Mouse (Mus musculus) lung, postnatal 4 days (tissue): ENCODE measurements around the gene Rpp25l.
"Not testable (repeated sequence)": the region's sequence is repeated elsewhere in the genome, so short reads cannot be mapped to it uniquely, and the experiment has no call there.

Source experiments
- DNase-seq, 2 experiments: peaks; one replicate each; pipeline ENCODE4 v3.0.0; 2021

Gene Rpp25l

DNA sequence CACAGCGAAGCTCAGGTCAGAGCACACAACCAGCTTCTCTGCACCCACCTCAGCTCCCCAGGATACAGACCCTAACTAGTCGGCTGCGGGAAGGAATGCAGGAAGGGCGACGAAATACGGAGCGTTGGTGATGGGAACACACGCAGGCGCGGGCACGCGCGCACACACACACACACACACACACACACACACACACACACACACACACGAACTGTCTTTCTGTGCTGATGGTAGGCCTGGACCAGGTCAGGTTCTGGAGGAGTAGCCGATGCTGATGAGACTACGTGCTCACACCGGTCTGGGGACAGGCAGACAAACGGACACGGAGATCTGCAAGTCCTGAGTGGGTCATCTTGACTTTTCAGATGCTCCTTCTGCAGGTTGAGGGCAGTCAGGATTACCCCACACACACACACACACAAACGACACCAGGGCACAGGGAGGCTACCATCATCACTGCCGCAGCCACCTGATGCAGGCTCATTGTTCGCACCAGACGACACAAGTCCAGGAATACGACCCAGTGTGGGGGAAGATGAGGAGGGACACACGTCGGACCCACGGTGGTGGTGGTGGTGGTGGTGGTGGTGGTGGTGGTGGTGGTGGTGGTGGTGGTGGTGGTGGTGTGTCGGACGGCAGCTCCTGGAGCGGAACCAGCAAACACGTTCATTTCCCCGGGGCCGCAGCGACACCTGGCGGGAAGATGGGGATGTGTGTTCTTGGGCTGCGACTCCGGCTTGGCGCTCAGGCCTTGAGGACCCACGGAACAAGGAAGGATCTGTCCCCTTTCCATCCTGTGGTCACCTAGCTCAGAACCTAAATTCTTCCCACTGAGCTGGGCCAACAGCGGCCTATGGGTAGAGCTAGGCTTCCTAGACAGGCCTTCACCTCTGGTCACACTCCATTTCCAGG is 16.1 kb downstream of the Rpp25l start, which contains the start of gene Cntfr:
TSS of gene Cntfr (minus strand) at position 160 of the 912 bp plus-strand sequence.
- DNase-seq: peak; percentile 84 to 89

DNA sequence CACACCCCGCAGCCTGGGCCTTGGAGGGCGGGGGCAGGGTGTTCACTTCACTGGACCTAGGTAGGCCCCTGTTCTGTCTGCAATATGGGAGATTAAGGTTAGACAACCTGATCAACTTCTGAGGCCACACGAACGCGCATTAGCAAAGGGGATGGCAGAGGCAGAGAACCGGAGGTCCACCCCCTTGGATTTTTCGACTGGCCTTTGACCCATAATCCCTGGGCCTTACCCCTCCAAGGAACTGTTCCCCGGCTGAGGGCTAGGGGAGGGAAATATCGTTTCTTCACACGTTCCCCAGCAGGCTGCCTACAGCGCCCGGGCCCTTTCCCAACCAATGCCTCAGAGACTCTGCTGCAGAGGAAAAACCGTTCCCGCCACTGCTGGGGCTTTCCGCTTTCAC is 16.9 kb downstream of the Rpp25l start:
- not testable (repeated sequence) for DNase-seq

DNA sequence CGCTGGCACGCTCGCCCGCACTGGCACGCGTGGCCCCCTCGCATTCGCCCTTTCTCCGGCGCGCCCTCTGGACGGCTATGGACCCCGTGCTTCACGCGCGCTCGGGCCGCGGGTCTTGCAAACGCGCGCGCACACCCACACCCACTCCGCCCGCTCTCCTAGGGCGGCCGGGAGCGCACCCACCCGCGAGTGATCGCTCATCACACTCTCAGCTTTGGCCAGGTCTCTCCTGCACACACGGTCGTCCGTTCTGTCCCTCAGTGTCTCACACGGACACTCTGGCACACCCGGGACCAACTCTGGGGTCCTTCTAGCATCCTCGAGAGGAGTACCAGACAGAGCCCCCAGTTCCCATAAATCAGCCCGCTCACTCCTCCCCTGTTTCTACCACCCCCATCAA is 17.5 kb downstream of the Rpp25l start:
- DNase-seq: not testable (repeated sequence)

DNA sequence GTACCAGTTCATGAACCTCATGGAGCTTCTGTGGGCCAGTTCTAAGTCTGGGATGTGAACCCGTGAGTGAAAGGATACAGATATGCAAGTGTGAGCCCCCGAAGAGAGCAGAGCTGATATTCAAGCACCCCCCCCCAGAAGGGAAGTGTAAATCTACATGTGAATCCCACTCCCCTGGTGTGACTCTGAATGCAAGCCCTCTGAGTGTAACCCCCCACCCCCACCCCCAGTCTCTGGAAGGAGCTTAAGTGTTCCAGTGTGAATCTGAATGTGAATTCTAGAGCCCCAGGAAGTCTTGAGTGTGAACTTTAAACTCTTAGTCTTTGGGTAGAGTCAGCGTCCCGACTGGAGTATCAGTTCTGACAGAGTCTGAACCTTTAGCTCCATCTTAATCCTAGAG is 19.8 kb downstream of the Rpp25l start:
- DNase-seq: not testable (repeated sequence)

DNA sequence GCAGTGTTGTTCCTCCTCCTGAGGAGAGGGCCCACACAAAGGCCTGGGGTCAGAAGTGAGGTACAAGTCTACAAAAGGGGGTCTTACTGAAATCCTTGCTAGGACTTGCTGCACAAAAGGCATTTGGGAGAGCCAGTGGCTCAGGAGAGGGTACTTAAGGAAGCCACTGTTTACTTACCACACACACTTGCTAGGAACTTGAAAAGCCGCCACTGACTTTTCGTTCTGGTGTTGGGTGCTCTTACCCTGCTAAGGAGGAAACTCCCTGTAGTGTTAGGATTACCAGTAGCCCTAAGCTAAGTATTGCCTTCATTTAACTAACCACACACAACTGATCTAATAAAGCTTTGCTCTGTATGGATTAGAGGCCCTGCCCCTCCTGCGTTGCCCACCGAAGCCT is 23.3 kb downstream of the Rpp25l start:
- DNase-seq: not testable (repeated sequence)

DNA sequence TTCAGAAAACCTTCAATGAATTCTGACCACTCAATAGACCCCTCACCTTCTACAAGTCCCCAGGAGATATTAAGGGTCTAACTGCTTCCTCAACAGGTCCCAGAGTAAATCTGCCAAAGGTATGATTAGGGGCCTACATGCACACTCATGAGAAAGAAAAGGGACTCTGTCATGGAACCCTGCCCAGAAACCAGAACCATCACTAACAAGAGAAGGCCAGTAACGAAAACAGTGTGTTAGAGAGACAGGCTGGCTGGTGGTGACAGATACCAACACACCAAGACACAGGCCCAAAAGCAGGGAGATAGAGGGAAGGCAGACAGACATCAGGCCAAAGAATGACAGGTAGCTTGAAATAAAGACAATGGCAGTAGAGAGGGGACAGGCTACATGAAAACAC is 24.8 kb downstream of the Rpp25l start:
- DNase-seq: not testable (repeated sequence)

DNA sequence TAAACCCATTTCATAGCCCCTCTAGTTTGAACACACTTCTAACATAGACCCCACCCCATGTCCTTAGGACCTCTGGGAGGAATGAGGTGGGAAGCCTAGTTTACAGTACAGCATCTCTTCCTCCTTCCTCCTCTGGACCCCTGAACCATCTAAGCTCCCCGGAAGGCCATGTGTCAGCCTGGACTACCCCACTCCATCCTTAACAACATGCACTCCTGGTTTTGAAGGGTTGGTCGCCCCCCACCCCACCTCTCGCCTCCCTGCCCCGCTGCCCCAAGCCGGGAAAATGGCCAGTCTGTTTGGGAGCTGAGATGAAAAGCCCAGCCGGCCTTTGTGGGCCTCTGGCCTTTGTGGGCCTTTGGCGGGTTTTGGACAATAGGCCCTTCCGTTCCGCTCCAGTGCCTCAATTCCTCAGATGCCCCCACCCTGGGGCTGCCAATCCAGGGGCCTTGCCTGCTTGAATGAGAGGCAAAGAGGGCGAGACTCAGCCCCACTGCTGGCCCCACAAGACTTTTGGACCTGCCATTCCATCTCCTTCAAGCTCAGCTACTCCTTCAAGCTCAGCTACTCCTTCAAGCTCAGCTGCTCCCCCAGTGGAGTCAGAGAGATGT is 27.3 kb downstream of the Rpp25l start:
- DNase-seq: not testable (repeated sequence)

DNA sequence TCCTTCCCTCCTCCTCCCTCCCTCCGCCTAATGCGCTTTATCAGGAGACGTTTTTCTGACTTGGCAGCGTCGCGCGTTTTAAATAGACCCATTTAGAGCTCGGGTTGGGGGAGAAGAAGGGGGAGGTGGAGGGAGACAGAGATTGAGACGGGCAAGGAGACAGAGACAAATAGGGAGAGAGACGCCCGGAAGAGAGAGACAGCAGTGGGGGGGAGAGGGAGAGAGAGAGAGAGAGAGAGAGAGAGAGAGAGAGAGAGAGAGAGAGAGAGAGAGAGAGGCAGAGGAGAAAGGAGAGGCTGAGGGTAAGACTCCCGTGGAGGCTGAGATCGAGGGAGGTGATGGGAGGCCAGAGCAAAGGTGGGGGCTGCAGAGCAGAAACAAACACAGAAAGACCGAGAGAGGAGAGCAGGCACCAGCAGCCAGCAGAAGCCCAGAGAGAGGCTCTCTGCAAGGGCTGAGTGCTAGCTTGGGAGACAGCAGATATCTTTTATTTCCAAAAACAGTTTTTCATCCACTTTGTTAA is 28.3 kb downstream of the Rpp25l start:
- DNase-seq: not testable (repeated sequence)

DNA sequence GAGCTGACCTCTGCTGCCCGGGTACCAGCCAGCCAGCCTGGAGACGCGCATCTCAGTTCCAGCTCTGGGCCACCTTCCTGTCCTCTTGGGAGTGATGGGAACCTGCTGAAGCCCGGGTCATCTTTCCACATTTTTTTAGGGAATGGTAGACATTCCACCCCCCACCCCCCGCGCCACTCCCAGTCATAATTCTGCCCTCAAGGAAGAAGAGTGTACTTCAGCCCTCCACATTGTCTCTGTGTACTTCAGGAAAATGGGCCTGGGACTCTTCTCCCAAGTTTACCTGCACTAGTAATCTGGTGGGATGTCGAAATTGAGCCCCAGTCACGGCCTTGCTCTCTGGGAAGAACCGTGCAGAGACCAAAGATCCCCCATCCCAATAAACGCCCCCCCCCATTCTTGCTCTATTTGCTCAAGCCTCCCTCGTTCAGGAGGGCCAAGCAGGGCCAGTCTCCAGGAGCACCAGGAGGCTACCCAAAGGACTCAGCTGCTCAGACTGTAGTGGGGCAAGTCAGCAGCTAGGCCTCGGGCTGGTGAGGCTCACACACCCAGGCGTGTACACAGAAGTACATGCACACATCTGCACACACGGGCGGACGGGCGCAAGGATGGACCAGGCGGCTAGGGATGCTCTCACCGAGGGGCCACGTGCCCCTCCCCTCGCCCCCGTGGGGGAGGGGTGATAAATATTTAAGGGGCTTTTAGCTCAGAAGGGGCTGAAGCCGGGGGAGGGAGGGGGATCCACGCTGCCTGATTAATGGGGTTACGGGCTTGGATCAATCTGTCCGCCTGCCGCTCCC is 29.0 kb downstream of the Rpp25l start:
- not testable (repeated sequence) for DNase-seq

DNA sequence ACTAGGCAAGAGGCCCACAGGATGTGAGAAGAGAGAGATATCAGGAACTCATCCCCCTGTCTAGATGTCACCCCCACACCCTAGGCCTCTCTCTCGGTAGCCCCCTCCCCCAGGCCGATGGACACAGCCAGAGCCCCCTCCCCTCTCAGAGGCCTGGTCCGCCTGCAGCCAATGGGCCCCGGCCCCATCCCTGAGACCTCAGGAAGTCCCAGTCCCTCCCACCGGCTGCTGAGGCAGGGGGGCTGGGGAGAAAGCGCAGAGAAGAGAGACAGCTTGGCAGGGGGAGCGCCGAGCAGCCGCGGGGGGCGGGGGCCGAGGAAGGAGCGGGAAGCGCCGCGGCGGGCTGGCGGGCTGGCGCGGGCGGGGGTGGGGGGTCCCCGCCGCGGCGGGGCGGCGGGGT is 30.0 kb downstream of the Rpp25l start:
- not testable (repeated sequence) for DNase-seq

DNA sequence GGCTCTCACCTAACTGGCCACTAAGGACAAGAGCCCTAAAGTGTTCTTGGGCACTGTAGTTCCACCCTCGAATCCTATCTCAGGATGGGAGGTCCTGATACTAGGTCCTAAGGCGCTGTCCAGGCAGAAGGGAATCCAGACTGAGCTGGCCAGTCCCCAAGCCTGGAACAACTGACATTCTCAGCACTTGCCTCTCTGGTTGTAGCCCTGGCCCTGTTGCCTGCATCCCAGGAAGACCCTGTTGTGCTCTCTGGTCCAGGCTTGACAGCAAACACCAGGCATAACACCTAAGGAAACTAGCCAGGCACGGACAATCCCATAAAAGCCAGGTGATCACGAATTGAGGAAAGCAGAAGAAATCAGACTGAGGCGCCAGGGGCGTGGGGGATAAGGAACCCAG is 30.5 kb downstream of the Rpp25l start:
- DNase-seq: no peak

DNA sequence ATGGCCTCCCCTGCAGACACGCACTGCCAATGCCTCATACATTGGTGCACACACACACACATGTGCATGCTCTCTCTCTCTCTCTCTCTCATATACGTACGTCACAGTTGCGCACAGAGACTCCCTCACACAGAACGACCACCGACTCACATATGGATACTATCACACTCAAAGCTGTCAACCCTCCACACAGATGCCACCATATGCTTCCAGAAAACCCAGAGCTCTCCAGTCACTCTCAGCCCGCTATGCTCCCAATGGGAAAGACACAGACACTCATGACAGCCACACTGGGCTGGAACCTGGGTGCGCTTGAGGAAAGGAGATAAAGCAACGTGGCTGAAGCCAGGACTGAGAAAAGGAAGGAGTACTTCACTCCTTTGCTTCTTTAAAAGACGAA is 31.4 kb downstream of the Rpp25l start:
- no peak for DNase-seq

DNA sequence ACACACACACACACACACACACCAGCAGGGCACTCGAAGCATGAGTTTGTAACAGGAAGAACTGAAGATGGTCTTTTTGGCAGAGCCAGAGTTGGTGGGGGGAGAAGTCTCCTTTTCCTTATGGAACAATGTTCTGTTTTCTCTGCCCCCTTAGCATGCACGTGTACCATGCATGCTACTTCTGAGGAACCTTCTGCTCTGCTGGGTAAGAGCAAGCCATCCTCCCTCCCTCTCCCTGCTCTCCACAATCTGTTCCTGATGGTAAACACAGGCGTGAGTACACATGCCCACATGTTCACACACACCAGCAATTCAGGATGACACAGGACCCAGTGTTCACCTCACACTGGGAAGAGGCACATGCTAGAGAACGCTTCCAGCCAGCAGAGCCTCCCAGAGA is 32.2 kb downstream of the Rpp25l start:
- no peak for DNase-seq

DNA sequence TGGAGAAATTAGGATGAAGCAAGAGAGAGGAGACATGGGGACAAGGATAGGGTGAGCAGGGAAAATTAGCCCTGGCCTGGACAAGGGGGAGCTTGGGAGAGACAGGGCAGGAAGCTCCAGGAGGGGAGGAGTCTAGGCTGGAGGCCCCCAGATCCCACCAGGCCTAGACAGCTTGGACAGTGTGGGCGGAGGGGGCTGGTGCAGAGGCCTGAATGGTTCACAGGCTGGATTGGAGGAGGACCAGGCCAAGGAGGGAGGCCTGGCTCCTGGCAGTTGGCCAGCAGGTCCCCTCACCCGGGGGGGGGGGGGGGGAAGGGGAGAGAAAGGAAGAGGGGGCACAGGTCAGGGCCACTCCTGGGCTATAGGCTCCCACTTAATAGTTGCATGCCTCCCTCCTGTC is 34.0 kb downstream of the Rpp25l start:
- DNase-seq: no peak

DNA sequence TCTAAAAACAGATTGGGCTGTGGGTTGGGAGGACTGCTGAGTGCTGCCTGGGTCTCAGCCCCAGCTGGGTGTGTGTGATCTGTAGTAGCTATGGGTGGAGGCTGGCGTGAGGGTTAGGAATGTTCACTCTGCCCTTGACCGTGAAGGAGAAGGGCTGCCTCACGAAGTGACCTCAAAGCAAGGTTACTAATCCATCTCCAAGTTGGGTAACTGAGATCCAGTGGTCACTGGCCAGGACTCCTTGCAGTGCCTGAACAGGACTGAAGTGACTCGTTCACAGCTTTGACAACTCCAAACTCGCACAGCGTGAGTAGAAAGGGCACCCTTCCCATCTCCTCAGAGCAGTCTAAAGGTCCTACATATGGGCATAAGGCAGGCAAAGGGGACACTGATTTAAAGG is 34.5 kb downstream of the Rpp25l start:
- no peak for DNase-seq

DNA sequence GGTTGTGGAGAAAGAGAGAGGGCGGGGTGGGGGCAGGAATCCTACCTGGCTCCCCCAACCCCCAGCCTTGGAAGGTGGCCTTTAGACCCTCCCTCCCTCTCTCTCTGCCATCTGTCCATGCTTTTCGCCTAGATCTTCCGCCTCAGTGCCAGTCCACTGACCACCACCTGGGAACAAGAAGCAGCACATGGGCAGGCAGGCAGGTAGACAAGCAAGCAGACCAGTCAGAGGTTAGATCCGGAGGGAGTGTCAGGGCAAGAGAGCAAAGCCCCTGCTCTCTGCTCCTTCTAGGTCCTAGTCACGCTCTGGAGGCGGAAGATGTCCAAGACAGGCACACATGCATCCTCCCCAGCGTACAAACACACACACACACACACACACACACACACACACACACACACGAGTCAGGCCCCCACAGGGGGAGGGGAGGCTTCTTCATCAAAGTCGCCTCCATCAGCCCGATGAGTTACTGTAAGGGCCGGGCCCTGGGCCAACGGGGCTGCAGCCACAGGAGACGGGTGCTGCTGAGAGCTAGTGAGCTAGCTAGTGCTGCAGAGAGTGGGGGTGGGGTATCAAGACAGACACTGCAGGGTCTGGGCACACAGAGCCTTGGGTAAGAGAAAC is 36.2 kb downstream of the Rpp25l start:
- DNase-seq: peak; percentile 64 to 88

DNA sequence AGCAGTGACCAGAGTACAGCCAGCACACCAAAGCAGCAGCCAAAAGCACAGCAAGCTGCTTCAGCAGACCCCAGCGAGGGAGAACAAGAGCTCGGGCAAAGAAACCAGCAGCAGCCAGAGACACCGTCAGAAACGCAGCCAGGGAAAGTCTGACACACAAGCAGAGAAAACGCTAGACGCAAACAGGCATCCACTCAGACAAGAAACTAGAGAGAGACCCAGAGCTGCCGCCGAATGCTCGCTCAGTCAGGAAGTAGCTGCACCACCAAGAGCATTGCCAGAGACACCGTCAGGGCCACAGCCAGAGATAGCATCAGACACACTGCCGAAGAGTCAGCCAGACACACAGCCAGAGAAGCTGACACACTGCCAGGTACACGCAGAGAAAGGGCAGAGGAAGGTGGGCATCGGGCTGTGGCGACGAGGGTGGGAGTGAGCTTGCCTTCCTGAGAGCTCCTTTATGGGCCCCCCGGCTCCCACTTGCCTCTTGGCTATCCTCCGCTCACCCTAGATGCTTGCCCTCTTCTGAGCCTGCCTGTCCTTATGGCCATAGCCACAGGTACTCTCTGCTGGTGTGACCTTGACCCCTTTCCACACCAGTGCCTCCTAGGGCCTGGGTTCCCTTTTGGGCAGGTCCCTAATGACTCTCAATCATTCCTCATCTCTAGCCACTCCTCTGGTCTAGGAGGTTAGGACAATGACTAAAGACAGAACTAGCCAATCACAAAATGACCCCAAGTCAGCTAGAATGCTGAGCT is 36.9 kb downstream of the Rpp25l start:
- DNase-seq: peak in 1 of 2 experiments; percentile 41

DNA sequence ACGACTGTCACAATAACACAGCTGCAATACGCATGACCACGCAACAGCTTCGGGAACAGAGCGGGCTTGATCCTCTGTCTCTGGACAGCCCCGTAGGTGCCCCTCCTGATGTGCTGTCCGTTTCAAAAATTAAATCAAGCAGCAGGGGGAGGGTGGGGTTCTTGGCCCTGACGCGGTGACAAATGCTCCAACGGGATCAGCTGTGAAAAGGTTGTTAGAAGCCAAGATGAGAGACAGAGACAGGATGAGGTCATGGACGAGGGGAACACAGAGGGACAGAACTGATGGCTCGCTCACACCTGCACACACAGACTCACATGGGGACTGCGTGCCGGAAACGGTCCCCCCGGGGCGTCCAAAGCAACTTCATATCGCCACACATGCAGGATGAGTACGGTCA is 40.1 kb downstream of the Rpp25l start:
- DNase-seq: no peak

DNA sequence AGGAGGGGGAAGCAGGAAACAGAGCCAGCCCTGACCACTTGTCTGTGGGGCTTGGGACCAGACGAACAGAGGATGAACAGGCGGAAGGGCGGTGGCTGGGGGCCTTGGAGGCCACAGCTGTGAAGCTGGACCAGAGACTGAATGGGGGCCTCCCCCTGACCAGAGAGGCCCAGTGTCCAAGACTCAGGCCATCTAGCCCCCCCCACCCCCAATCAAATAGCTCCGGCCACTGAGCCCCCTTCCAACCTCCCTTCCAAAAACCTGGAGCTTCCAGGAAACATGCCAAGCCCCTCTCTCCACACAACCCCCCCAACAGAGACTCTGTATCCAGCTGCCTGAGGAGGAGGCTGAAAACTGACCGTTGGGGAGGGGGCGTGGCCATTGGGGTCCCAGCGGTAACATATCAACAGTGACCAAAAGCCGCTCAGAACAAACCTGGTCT is 40.8 kb downstream of the Rpp25l start:
- DNase-seq: no peak

DNA sequence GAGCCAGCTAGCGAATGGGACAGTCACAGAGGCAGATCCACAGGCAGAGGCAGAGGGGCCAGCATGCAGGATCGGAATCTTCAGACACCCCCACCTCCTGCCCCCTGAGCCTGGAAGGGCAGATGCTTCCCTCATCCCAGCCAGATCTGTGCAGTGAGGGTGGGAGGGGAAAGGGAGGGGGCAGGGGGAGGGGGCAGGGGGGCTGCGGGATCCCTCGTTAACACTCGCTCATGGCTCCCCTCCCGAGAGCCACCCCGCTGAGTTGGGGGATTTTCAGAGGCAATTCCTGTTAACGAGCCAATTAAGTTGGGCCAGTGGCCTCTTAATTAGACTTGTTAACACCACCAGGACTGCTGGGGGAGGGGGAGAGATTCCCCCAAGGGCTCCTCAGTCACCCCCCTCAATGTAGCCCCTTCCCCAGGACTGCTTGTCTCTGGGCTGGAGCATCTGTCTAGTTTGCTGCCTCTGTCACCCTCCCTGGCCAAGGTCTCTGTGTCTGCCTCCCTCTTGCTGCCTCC is 41.3 kb downstream of the Rpp25l start:
- DNase-seq: no peak

DNA sequence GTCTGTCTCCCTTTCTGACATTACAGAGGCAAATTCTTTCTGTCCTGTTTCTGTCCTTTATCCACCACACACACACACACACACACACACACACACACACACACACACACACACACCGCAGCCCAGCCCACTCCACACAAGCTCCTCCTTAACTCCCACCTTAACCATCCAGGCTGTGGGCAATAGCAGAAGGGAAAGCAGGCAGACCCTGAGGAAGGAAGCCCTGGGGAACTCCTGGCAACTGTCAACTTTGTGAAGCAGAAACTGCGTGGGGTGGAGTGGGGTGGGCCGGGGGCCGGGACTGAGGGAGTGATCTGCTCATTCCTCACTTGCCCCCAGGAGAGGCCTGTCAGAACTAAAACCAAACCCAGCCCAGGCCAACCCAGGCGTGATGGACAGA is 41.8 kb downstream of the Rpp25l start:
- no peak for DNase-seq

DNA sequence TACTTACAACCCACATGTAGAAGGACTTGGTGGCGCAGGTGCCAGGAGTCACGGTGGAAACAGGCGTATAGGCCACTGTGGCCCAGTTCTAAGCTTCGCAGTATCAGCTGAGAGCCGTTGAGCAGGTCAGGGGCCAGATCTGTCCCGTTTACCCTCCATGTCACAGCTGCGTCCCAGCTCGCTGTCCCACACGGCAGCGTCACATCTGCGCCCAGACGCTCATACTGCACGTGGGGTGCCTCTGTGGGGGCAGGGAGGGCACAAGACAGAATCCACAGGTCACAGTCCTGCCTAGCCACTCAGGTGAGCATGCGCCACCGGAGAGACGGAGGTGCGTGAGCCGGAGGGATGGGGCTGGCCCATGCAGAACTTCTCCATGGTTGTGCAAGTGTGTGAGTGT is 42.5 kb downstream of the Rpp25l start:
- DNase-seq: no peak
